Mouse (Mus musculus) lung, embryonic 16.5 days (tissue): ENCODE measurements around the gene Clip2. TPM values are rescaled to one million over a fixed set of nuclear protein-coding genes. Genes with fewer than 3 reads are reported as not detected.
"Not testable (repeated sequence)": the region's sequence is repeated elsewhere in the genome, so short reads cannot be mapped to it uniquely, and the experiment has no call there.

Experiments
- ATAC-seq: fragments of 200-750 bp; cut with Nextera tagmentation; 2 replicates; pipeline ENCODE4 v1.8.0; 2017; ENCODE audit warnings: low read depth, mild to moderate bottlenecking, moderate library complexity
- H3K27ac ChIP-seq: fragments of 300-500 bp; sonication (generic); 2 replicates; pipeline ENCODE4 v1.5.1; 2014; ENCODE audit warnings: mild to moderate bottlenecking, control low read depth, low read length
- H3K27me3 ChIP-seq: fragments of 300-500 bp; sonication (generic); 2 replicates; pipeline ENCODE4 v1.6.1; 2014; ENCODE audit warnings: low read depth, low read length, mixed read lengths; ENCODE audit not compliant: control insufficient read depth, insufficient read depth
- H3K36me3 ChIP-seq: fragments of 300-500 bp; sonication (generic); 2 replicates; pipeline ENCODE4 v1.6.1; 2014; ENCODE audit warnings: low read length; ENCODE audit not compliant: control insufficient read depth, insufficient read depth
- H3K4me1 ChIP-seq: fragments of 300-500 bp; sonication (generic); replicated peaks from 2 replicates; pipeline ENCODE4 v1.6.1; 2014; ENCODE audit warnings: low read length, mixed read lengths; ENCODE audit not compliant: control insufficient read depth, insufficient read depth
- H3K4me2 ChIP-seq: fragments of 300-500 bp; sonication (generic); 2 replicates; pipeline ENCODE4 v1.6.1; 2014; ENCODE audit warnings: low read depth, low read length, control low read depth
- H3K4me3 ChIP-seq: fragments of 300-500 bp; sonication (generic); 2 replicates; pipeline ENCODE4 v1.5.1; 2014; ENCODE audit warnings: mild to moderate bottlenecking, low read length, control low read depth
- H3K9ac ChIP-seq: fragments of 300-500 bp; sonication (generic); 2 replicates; pipeline ENCODE4 v1.6.1; 2014; ENCODE audit warnings: low read length, control low read depth
- H3K9me3 ChIP-seq: fragments of 300-500 bp; sonication (generic); 2 replicates; pipeline ENCODE4 v1.6.1; 2016; ENCODE audit warnings: low read length; ENCODE audit not compliant: control insufficient read depth
- WGBS: fragments of 180-500 bp; shearing (Covaris S2); extraction: QIAGEN DNeasy Blood & Tissue Kit; methylation state at CpG from one replicate; pipeline ENCODE4 v1.1.7; 2014; 5-methylcytosine and 5-hydroxymethylcytosine counted together
- polyA plus RNA-seq: library from polyadenylated mRNA; unstranded; fragments of >200 nt; fragmentation: Nextera tagmentation; extraction: Ambion mirVana; gene quantifications from 2 replicates; pipeline ENCODE4 v1.2.1, GENCODE M21; 2015

The Clip2 gene
- polyA plus RNA-seq, 1 experiment from 2014 or later: 4.7 TPM

DNA sequence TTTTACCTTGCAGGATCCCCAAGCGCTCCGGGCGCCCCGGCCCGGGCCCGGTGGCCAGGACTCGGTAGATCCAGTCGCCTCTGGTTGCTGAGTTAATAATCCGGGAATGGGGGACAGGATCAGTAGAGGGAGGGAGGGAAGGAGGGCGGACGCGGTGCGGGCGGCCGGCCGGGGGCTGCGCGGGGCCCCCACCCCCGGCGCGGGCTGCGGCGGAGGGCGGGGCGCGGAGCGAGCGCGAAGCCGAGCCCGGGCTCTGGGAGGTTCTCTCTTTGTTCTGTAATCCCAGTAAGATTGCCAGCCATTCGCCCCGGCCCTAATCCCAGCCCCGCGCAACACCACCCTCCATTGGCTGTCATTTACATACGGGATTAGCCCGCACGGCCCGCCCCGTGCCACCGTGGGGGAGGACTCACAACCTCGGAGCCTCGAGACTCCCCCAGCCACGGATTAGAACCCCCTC lies 95.7 kb downstream of the Clip2 start, which contains the start of gene Gtf2ird1:
Gene Gtf2ird1, minus strand, starts transcription at position 214 of the 460 bp plus-strand sequence.
- H3K36me3 ChIP-seq: peaks cover 3% of the 10 kb centered on the region
- under 1% methylated on average over 44 of the region's 44 CpGs for WGBS
- peak within 1 kb of the TSS; percentile 88 for H3K9ac ChIP-seq
- ATAC-seq: peak; percentile 81
- no peaks in the 10 kb centered on the region for H3K9me3 ChIP-seq
- peak within 1 kb of the TSS; percentile 80 for H3K27ac ChIP-seq
- H3K4me1 ChIP-seq: peaks cover 19% of the 10 kb centered on the region
- H3K4me3 ChIP-seq: peak within 1 kb of the TSS; percentile 60
- peak within 1 kb of the TSS; percentile 83 for H3K4me2 ChIP-seq
- H3K27me3 ChIP-seq: no peaks in the 10 kb centered on the region

GRCm38 (mm10) chr5:134455914-134456423 lies 96.3 kb downstream of the Clip2 start:
- Histone ChIP-seq H3K9me3 (no peaks in the 10 kb centered on the region), H3K9ac (peak overlapping the region; percentile 88), H3K4me1 (peaks cover 18% of the 10 kb centered on the region), H3K4me2 (peak overlapping the region; percentile 83), H3K27me3 (no peaks in the 10 kb centered on the region), H3K4me3 (peak overlapping the region; percentile 60), H3K36me3 (peaks cover 3% of the 10 kb centered on the region), H3K27ac (peak overlapping the region; percentile 80)
- WGBS: 0% methylated on average over 16 of the region's 17 CpGs
- peak; percentile 66 for ATAC-seq

DNA sequence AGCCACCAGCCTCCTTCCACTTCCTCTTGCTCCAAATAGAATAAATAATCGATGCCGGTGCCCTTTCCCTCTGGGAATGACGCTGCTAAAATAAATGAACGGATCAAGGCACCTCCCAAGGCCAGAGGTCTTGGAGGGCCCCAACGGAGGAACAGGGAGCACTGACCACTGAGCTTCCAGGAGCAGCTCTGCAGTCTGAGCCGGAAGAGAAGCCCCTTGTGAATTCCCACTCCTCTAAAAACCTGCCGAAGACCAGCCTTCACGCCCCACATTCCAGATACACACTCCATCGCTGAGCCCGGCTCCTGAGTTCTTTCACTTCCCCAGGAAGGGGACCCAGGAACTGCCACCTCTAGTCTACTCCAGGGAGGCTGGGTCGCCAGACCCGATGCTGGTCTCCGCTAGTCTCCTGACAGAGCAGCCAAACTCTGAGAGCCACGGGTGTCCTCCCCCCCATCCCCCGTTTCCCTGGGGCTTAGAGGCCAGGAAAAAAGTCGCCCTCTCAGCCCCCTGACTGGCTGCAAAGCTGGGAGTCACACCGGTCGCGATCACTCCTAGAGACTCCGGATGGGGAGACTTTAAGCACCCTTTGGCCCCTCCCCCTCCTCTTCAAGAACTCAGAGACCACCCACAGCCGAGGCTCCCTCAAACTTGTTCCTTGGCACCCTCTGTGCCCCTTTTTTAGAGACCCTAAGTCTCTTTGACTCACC lies 96.9 kb downstream of the Clip2 start:
- peak overlapping the region; percentile 88 for H3K9ac ChIP-seq
- WGBS: under 1% methylated on average over 21 of the region's 21 CpGs
- H3K36me3 ChIP-seq: peaks cover 3% of the 10 kb centered on the region
- H3K4me1 ChIP-seq: peaks cover 18% of the 10 kb centered on the region
- no peaks in the 10 kb centered on the region for H3K9me3 ChIP-seq
- ATAC-seq: peak; percentile 51
- peak overlapping the region; percentile 80 for H3K27ac ChIP-seq
- no peaks in the 10 kb centered on the region for H3K27me3 ChIP-seq
- peak overlapping the region; percentile 60 for H3K4me3 ChIP-seq
- peak overlapping the region; percentile 83 for H3K4me2 ChIP-seq

GRCm38 (mm10) chr5:134454421-134454820 lies 97.8 kb downstream of the Clip2 start:
- 14% methylated on average over 9 of the region's 9 CpGs for WGBS
- Histone ChIP-seq H3K27ac (peak overlapping the region; percentile 80), H3K27me3 (no peaks in the 10 kb centered on the region), H3K4me3 (peak overlapping the region; percentile 60), H3K4me1 (peaks cover 18% of the 10 kb centered on the region), H3K9me3 (no peaks in the 10 kb centered on the region), H3K9ac (peak overlapping the region; percentile 88), H3K4me2 (peak overlapping the region; percentile 83), H3K36me3 (peaks cover 3% of the 10 kb centered on the region)
- ATAC-seq: no peak

DNA sequence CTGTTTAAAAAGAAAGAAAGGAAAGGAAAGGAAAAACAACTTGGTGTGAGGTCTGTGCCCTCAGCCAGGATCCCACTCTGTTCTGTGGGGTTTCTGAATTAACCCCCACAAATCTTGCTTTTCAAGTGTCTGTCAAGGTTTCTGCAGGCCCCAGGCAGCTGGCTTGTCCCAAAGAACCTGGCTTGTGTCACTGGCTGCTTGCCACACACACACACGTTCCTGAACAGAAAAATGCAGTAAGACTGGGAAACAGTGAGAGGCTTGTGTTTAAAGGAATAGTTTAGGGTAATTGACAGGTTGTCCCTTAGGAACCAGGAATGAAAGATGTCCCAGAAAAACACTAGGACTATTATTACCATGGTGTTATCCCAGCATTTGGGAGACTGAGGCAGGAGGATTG lies 98.7 kb downstream of the Clip2 start:
- H3K4me3 ChIP-seq: no peak overlapping the region
- H3K27ac ChIP-seq: no peak overlapping the region
- peaks cover 3% of the 10 kb centered on the region for H3K36me3 ChIP-seq
- peaks cover 18% of the 10 kb centered on the region for H3K4me1 ChIP-seq
- ATAC-seq: no peak
- H3K9me3 ChIP-seq: no peaks in the 10 kb centered on the region
- H3K4me2 ChIP-seq: no peak overlapping the region; the same call in 1 of the 2 replicates
- WGBS: 22% methylated on average over 1 of the region's 1 CpGs
- no peaks in the 10 kb centered on the region for H3K27me3 ChIP-seq
- H3K9ac ChIP-seq: no peak overlapping the region

GRCm38 (mm10) chr5:134446755-134447154 lies 105.5 kb downstream of the Clip2 start:
- not testable (repeated sequence) for ATAC-seq, H3K27me3 ChIP-seq, H3K9ac ChIP-seq, H3K9me3 ChIP-seq, H3K4me2 ChIP-seq, H3K27ac ChIP-seq, H3K36me3 ChIP-seq, H3K4me3 ChIP-seq
- H3K4me1 ChIP-seq: peaks cover 20% of the 10 kb centered on the region
- WGBS: 90% methylated on average over 4 of the region's 4 CpGs

- no peak overlapping the region for H3K4me3 ChIP-seq
- H3K36me3 ChIP-seq: no peaks in the 10 kb centered on the region
- H3K9ac ChIP-seq: 0 out of 2 replicates have a peak overlapping the region, but pooled peaks have one; percentile 24
- WGBS: 8% methylated on average over 10 of the region's 10 CpGs
- peak; percentile 39 for ATAC-seq
- H3K4me2 ChIP-seq: no peak overlapping the region
- peak overlapping the region; percentile 85 for H3K27ac ChIP-seq
- H3K9me3 ChIP-seq: 0 out of 2 replicates have a peak, but pooled peaks cover 4% of the 10 kb centered on the region
- H3K4me1 ChIP-seq: peaks cover 24% of the 10 kb centered on the region
- H3K27me3 ChIP-seq: no peaks in the 10 kb centered on the region
Observed at GRCm38 (mm10) chr5:134445895-134446294, 106.3 kb downstream of the Clip2 start.

DNA sequence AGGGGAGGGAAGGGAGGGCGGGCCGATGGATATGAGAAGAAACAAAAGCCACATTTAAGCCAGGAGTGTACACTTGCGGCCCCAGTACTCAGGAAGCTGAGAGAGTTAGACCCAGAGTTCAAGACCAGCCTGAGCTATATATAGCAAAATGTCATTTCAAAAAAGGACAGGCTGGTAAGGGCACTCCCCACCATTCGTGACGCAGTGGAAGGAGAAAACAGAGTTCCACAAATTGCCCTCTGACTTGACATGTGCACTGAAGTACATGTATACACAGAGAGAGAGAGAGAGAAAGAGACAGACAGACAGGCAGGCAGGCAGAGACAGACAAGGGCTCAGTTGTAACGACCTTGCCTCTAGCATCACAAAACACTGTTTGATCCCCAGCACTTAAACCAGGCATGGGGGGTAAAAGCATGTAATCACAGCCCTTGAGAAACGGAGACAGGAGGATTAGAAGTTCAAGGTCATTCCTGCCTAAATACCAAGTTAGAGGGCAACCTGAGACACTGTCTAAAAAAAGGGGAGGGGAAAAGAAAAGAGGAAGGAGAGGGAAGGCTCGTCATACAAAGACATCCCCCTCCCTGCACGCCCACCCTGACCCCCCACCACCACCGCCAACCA lies 106.9 kb downstream of the Clip2 start:
- 19% methylated on average over 10 of the region's 10 CpGs for WGBS
- Histone ChIP-seq H3K4me3 (no peak overlapping the region), H3K4me1 (peaks cover 29% of the 10 kb centered on the region), H3K4me2 (peak overlapping the region; percentile 11; the same call in 1 of the 2 replicates), H3K36me3 (no peaks in the 10 kb centered on the region), H3K9ac (no peak overlapping the region), H3K27ac (peak overlapping the region; percentile 85), H3K27me3 (no peaks in the 10 kb centered on the region), H3K9me3 (0 out of 2 replicates have a peak, but pooled peaks cover 4% of the 10 kb centered on the region)
- peak; percentile 21; the same call in 1 of the 2 replicates for ATAC-seq

GRCm38 (mm10) chr5:134444473-134444872 lies 107.8 kb downstream of the Clip2 start:
- Histone ChIP-seq H3K4me2 (no peak overlapping the region), H3K9me3 (0 out of 2 replicates have a peak, but pooled peaks cover 4% of the 10 kb centered on the region), H3K27ac (peak overlapping the region; percentile 85), H3K36me3 (no peaks in the 10 kb centered on the region), H3K9ac (peak overlapping the region; percentile 22; the same call in 1 of the 2 replicates), H3K4me3 (no peak overlapping the region), H3K27me3 (no peaks in the 10 kb centered on the region), H3K4me1 (peaks cover 36% of the 10 kb centered on the region)
- 68% methylated on average over 7 of the region's 7 CpGs for WGBS
- peak; percentile 72 for ATAC-seq
